Mouse (Mus musculus) adrenal gland, postnatal 10 days (tissue): ENCODE data around the gene Cers4. TPM values are rescaled to one million over a fixed set of nuclear protein-coding genes. Genes with fewer than 3 reads are reported as not detected.

Source experiments
- DNase-seq: peaks from one replicate; pipeline ENCODE4 v3.0.0; 2021; ENCODE audit warnings: mixed read lengths
- long read RNA-seq, 2 experiments: library from polyadenylated mRNA; stranded (forward); transcript quantifications; one replicate each; pipeline ENCODE4 v2.0.0; 2021
- total RNA-seq, 2 experiments: library from RNA; stranded (reverse); gene quantifications; 2 replicates each; pipeline ENCODE4 v1.2.3; 2021

Gene Cers4
- 10 to 100 TPM; 14.4 to 24.0 TPM for total RNA-seq
- long read RNA-seq, experiment 1, full-length matches to known transcripts: 19 of 27 reads
- long read RNA-seq, experiment 1, partial matches to known transcripts: 1 of 27 reads
- long read RNA-seq, experiment 1, other reads (novel, unspliced or antisense): 7 of 27 reads
- long read RNA-seq, experiment 2, full-length matches to known transcripts: 7 of 14 reads
- long read RNA-seq, experiment 2, partial matches to known transcripts: 2 of 14 reads
- long read RNA-seq, experiment 2, other reads (novel, unspliced or antisense): 5 of 14 reads

GRCm38 (mm10) chr8:4492851-4493685 is at the start of gene Cers4:
Gene Cers4 (plus strand): TSS chr8:4493026.
- DNase-seq: peak; percentile 88

GRCm38 (mm10) chr8:4458165-4458564 is 34.7 kb upstream of the Cers4 start:
- no peak for DNase-seq

GRCm38 (mm10) chr8:4463061-4463460 is 29.8 kb upstream of the Cers4 start:
- DNase-seq: peak; percentile 7

GRCm38 (mm10) chr8:4474419-4475187 is 18.2 kb upstream of the Cers4 start:
- no peak for DNase-seq

GRCm38 (mm10) chr8:4481154-4481553 is 11.7 kb upstream of the Cers4 start:
- DNase-seq: no peak

GRCm38 (mm10) chr8:4481586-4481985 is 11.2 kb upstream of the Cers4 start:
- DNase-seq: no peak

GRCm38 (mm10) chr8:4482501-4482900 is 10.3 kb upstream of the Cers4 start:
- no peak for DNase-seq

- DNase-seq: peak; percentile 6
Observed at GRCm38 (mm10) chr8:4483330-4483729, 9.5 kb upstream of the Cers4 start.

GRCm38 (mm10) chr8:4493686-4494440 is 1.0 kb downstream of the Cers4 start:
- DNase-seq: peak; percentile 50

- no peak for DNase-seq
Observed at GRCm38 (mm10) chr8:4495976-4496375, 3.1 kb downstream of the Cers4 start.

- DNase-seq: no peak
Observed at GRCm38 (mm10) chr8:4497610-4498009, 4.8 kb downstream of the Cers4 start.

- no peak for DNase-seq
Observed at GRCm38 (mm10) chr8:4505364-4505763, 12.5 kb downstream of the Cers4 start.

- no peak for DNase-seq
Observed at GRCm38 (mm10) chr8:4507527-4507926, 14.7 kb downstream of the Cers4 start.

GRCm38 (mm10) chr8:4510824-4511223 is 18.0 kb downstream of the Cers4 start:
- DNase-seq: no peak

- DNase-seq: no peak
Observed at GRCm38 (mm10) chr8:4511429-4512115, 18.7 kb downstream of the Cers4 start.

- DNase-seq: peak; percentile 46
Observed at GRCm38 (mm10) chr8:4512116-4512495, 19.3 kb downstream of the Cers4 start.

GRCm38 (mm10) chr8:4516162-4516561 is 23.3 kb downstream of the Cers4 start:
- DNase-seq: peak; percentile 59

- DNase-seq: no peak
Observed at GRCm38 (mm10) chr8:4521472-4521871, 28.6 kb downstream of the Cers4 start.

- no peak for DNase-seq
Observed at GRCm38 (mm10) chr8:4523525-4523924, 30.7 kb downstream of the Cers4 start.
